In the genomic region with DNA sequence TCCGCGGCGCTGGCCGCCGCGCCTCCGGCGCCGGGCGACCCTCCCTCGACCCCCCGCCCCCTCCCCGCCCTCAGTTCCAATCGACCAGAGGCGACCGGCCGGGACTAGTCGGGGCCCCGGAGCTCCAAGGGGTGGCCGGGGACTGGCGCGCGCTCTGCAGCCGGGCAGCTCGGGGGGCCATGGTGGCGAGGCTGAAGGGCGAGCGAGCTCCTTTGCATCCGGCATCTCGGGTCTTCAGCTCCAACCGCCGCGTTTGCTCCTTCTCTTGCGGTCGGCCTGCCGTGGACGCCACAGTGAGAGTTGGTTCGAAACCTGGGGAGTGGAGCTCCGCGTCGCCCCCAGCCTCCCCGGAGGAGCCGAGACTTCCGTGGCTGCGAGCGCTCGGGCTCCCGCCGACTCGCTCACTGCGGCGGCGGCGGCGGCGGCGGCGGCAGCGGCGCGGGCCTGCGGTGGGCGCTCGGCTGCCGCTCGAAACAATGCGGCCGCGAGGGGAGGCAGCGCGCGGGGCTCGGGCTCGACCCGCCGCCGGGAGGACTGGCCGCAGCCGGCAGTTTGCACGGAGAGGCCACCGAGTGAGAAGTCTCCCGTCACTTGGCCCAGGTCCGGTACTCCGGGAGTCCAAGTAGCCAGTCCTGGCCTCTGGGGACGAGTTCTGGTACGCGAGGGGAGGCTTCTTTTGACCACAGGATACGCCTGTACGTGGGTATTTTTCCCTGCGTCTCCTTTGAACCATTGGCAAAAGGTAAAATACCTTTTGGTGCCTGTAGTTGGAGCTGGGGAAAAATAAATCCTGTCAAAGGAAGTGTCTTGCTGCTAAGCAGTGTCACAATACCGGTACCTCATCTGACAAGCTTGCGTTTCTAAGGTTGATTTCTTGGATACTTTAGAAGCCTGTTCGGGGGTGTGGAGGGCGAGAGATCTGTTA, we compare ENCODE assay signal across 8 mouse cellular contexts. TPM values are rescaled to one million over a fixed set of nuclear protein-coding genes. Genes with fewer than 3 reads are reported as not detected.
DNase-seq lines count a peak whose midpoint lies in the region; ATAC-seq lines count a peak whose summit lies in the region.

No protein-coding gene starts in this region.

- DNase-seq in lung, adult 18-20 months, result peak; percentile 4 to 12
- no peak for DNase-seq in lung, postnatal 25 days (ENCODE audit: low spot score)
- DNase-seq in heart, adult 9 months (ENCODE audit: low spot score in 2 of 2), result peak; percentile 16 to 30
- DNase-seq in liver, embryonic 13.5 days, result peak; percentile 5
- DNase-seq in urinary bladder, adult 18-20 months (ENCODE audit: low spot score in 2 of 2), result peak; percentile 15 to 41

- H3K27me3 ChIP-seq in embryonic facial prominence, embryonic 12.5 days, result no peaks in the 10 kb centered on the region
- H3K27me3 ChIP-seq in kidney, embryonic 15.5 days, result no peaks in the 10 kb centered on the region
- peaks cover 49% of the 10 kb centered on the region for H3K27me3 ChIP-seq in liver, embryonic 13.5 days
- no peaks in the 10 kb centered on the region for H3K27me3 ChIP-seq in neural tube, embryonic 15.5 days (replicated peaks)

- ATAC-seq in embryonic facial prominence, embryonic 12.5 days (ENCODE audit: insufficient number of reproducible peaks, insufficient read depth, low FRiP score, low TSS enrichment), result peak; percentile 55
- ATAC-seq in kidney, embryonic 15.5 days (replicated peaks; ENCODE audit: low FRiP score), result peak; percentile 57
- ATAC-seq in liver, embryonic 13.5 days (ENCODE audit: low read depth), result no peak
- peak; percentile 64 for ATAC-seq in neural tube, embryonic 15.5 days (ENCODE audit: low FRiP score)

- WGBS in embryonic facial prominence, embryonic 12.5 days, result under 1% methylated on average over 91 of the region's 94 CpGs
- WGBS in kidney, embryonic 15.5 days, result under 1% methylated on average over 93 of the region's 94 CpGs
- under 1% methylated on average over 87 of the region's 94 CpGs for WGBS in liver, embryonic 13.5 days (ENCODE audit: insufficient replicate concordance)
- under 1% methylated on average over 93 of the region's 94 CpGs for WGBS in neural tube, embryonic 15.5 days

- peak overlapping the region; percentile 74 for H3K4me2 ChIP-seq in embryonic facial prominence, embryonic 12.5 days (replicated peaks)
- peak overlapping the region; percentile 92 for H3K4me2 ChIP-seq in kidney, embryonic 15.5 days
- H3K4me2 ChIP-seq in liver, embryonic 13.5 days, result peak overlapping the region; percentile 84
- peak overlapping the region; percentile 68 for H3K4me2 ChIP-seq in neural tube, embryonic 15.5 days

- no peaks in the 10 kb centered on the region for H3K4me1 ChIP-seq in embryonic facial prominence, embryonic 12.5 days
- H3K4me1 ChIP-seq in kidney, embryonic 15.5 days, result peaks cover 12% of the 10 kb centered on the region; the same call in 1 of the 2 replicates
- H3K4me1 ChIP-seq in liver, embryonic 13.5 days (replicated peaks), result peaks cover 9% of the 10 kb centered on the region
- H3K4me1 ChIP-seq in neural tube, embryonic 15.5 days, result 0 out of 2 replicates have a peak, but pooled peaks cover 4% of the 10 kb centered on the region

- no peaks in the 10 kb centered on the region for H3K9me3 ChIP-seq in embryonic facial prominence, embryonic 12.5 days
- H3K9me3 ChIP-seq in kidney, embryonic 15.5 days (replicated peaks), result no peaks in the 10 kb centered on the region
- no peaks in the 10 kb centered on the region for H3K9me3 ChIP-seq in liver, embryonic 13.5 days (replicated peaks)
- no peaks in the 10 kb centered on the region for H3K9me3 ChIP-seq in neural tube, embryonic 15.5 days (replicated peaks)

- H3K9ac ChIP-seq in embryonic facial prominence, embryonic 12.5 days, result peak overlapping the region; percentile 88
- H3K9ac ChIP-seq in kidney, embryonic 15.5 days, result peak overlapping the region; percentile 78
- peak overlapping the region; percentile 63 for H3K9ac ChIP-seq in liver, embryonic 13.5 days
- peak overlapping the region; percentile 76 for H3K9ac ChIP-seq in neural tube, embryonic 15.5 days (replicated peaks)

- no peaks in the 10 kb centered on the region for H3K36me3 ChIP-seq in embryonic facial prominence, embryonic 12.5 days
- no peaks in the 10 kb centered on the region for H3K36me3 ChIP-seq in kidney, embryonic 15.5 days
- H3K36me3 ChIP-seq in liver, embryonic 13.5 days, result no peaks in the 10 kb centered on the region
- no peaks in the 10 kb centered on the region for H3K36me3 ChIP-seq in neural tube, embryonic 15.5 days

- peak overlapping the region; percentile 70 for H3K4me3 ChIP-seq in embryonic facial prominence, embryonic 12.5 days
- peak overlapping the region; percentile 80 for H3K4me3 ChIP-seq in kidney, embryonic 15.5 days (replicated peaks)
- H3K4me3 ChIP-seq in liver, embryonic 13.5 days (replicated peaks), result peak overlapping the region; percentile 63
- peak overlapping the region; percentile 69 for H3K4me3 ChIP-seq in neural tube, embryonic 15.5 days (replicated peaks)

- H3K27ac ChIP-seq in embryonic facial prominence, embryonic 12.5 days, result peak overlapping the region; percentile 93
- peak overlapping the region; percentile 95 for H3K27ac ChIP-seq in kidney, embryonic 15.5 days
- no peak overlapping the region for H3K27ac ChIP-seq in liver, embryonic 13.5 days
- peak overlapping the region; percentile 96 for H3K27ac ChIP-seq in neural tube, embryonic 15.5 days (replicated peaks)

RNA-seq across cellular contexts. Expression of a gene that starts 0.9 kb away (rescaled TPM):
- polyA plus RNA-seq in embryonic facial prominence, embryonic 12.5 days (2016; fragmentation: Nextera tagmentation; extraction: Ambion mirVana), result 75.2 and 76.4 TPM in 2 replicates
- polyA plus RNA-seq in kidney, embryonic 15.5 days (2015; fragmentation: Nextera tagmentation; extraction: Ambion mirVana), result 34.7 and 40.8 TPM in 2 replicates
- 2.2 and 3.0 TPM in 2 replicates for polyA plus RNA-seq in liver, embryonic 13.5 days (2015; fragmentation: Nextera tagmentation; extraction: Ambion mirVana)
- polyA plus RNA-seq in neural tube, embryonic 15.5 days (2015; fragmentation: Nextera tagmentation; extraction: Ambion mirVana), result 42.0 and 49.3 TPM in 2 replicates
